8 mouse cellular contexts compared by ENCODE assay signal in genomic region chr9:44406906-44407751, GRCm38 (mm10). TPM values are rescaled to one million over a fixed set of nuclear protein-coding genes. Genes with fewer than 3 reads are reported as not detected.
DNase-seq lines count a peak whose midpoint lies in the region; ATAC-seq and TF ChIP-seq lines count a peak whose summit lies in the region.

TSS of gene Rps25 (plus strand) at chr9:44407139.
TSS of gene Trappc4 (minus strand) at chr9:44407600.

- peak within 1 kb of the TSS; percentile 90 for H3K27ac ChIP-seq in heart, embryonic 11.5 days (ENCODE audit: low read depth, low read length)
- peak within 1 kb of the TSS; percentile 98 for H3K27ac ChIP-seq in kidney, embryonic 16.5 days (ENCODE audit: low read length)
- peak within 1 kb of the TSS; percentile 94 for H3K27ac ChIP-seq in liver, adult 2 months (replicated peaks; ENCODE audit: insufficient read depth, low read depth, low read length)

- peak within 1 kb of the TSS; percentile 85 for H3K4me3 ChIP-seq in C2C12 (ENCODE audit: insufficient read depth, poor library complexity, severe bottlenecking)
- peak within 1 kb of the TSS; percentile 66 for H3K4me3 ChIP-seq in erythroblast, embryonic 14.5 days (replicated peaks)
- H3K4me3 ChIP-seq in heart, embryonic 11.5 days (ENCODE audit: low read depth, low read length) = peak within 1 kb of the TSS; percentile 90
- peak within 1 kb of the TSS; percentile 86 for H3K4me3 ChIP-seq in kidney, embryonic 16.5 days (ENCODE audit: low read length)
- peak within 1 kb of the TSS; percentile 93 for H3K4me3 ChIP-seq in liver, adult 2 months (ENCODE audit: insufficient read depth, low read depth, low read length)
- peak within 1 kb of the TSS; percentile 97 for H3K4me3 ChIP-seq in myocyte

- H3K79me3 ChIP-seq in C2C12 (ENCODE audit: low read depth) = peaks cover 38% of the 10 kb centered on the region

- peak; percentile 99 for DNase-seq in brain, embryonic 14.5 days (ENCODE audit: low read depth)
- peak; percentile 90 for DNase-seq in liver, adult 2 months (ENCODE audit: extremely low read depth, low read depth, low spot score)
- DNase-seq in splenic B cell, adult 2 months (ENCODE audit: low read depth, low spot score) = peak; percentile 96

- no peaks in the 10 kb centered on the region for H3K27me3 ChIP-seq in C2C12 (ENCODE audit: control insufficient read depth, insufficient read depth, insufficient read length)
- no peaks in the 10 kb centered on the region for H3K27me3 ChIP-seq in erythroblast, embryonic 14.5 days (ENCODE audit: control insufficient read depth)
- H3K27me3 ChIP-seq in heart, embryonic 11.5 days (ENCODE audit: control insufficient read depth, insufficient read depth, low read length) = no peaks in the 10 kb centered on the region
- no peaks in the 10 kb centered on the region for H3K27me3 ChIP-seq in kidney, embryonic 16.5 days (ENCODE audit: insufficient read depth, low read length)
- H3K27me3 ChIP-seq in liver, adult 2 months (ENCODE audit: control insufficient read depth, insufficient read depth, low read length) = no peaks in the 10 kb centered on the region
- H3K27me3 ChIP-seq in myocyte (ENCODE audit: control insufficient read depth, insufficient read depth, insufficient read length) = no peaks in the 10 kb centered on the region
- H3K27me3 ChIP-seq in splenic B cell, adult 2 months (ENCODE audit: control insufficient read depth, insufficient read depth, low read length, poor library complexity, severe bottlenecking) = no peaks in the 10 kb centered on the region

- no peaks in the 10 kb centered on the region for H3K9me3 ChIP-seq in erythroblast, embryonic 14.5 days (ENCODE audit: control insufficient read depth, low read length)
- H3K9me3 ChIP-seq in heart, embryonic 11.5 days (replicated peaks; ENCODE audit: control insufficient read depth, low read length) = no peaks in the 10 kb centered on the region
- H3K9me3 ChIP-seq in kidney, embryonic 16.5 days (ENCODE audit: low read length) = no peaks in the 10 kb centered on the region

- WGBS in heart, embryonic 11.5 days (ENCODE audit: insufficient replicate concordance) = under 1% methylated on average over 51 of the region's 51 CpGs
- WGBS in kidney, embryonic 16.5 days = under 1% methylated on average over 51 of the region's 51 CpGs
- under 1% methylated on average over 51 of the region's 51 CpGs for WGBS in liver, adult 2 months

- peaks cover 51% of the 10 kb centered on the region for H3K4me1 ChIP-seq in erythroblast, embryonic 14.5 days (ENCODE audit: control insufficient read depth)
- H3K4me1 ChIP-seq in heart, embryonic 11.5 days (ENCODE audit: control insufficient read depth, insufficient read depth, low read length) = peaks cover 4% of the 10 kb centered on the region
- H3K4me1 ChIP-seq in kidney, embryonic 16.5 days (ENCODE audit: insufficient read depth, low read length) = peaks cover 21% of the 10 kb centered on the region; the same call in 1 of the 2 replicates
- H3K4me1 ChIP-seq in liver, adult 2 months (ENCODE audit: control insufficient read depth, insufficient read depth, low read length) = peaks cover 13% of the 10 kb centered on the region

- H3K36me3 ChIP-seq in C2C12 (ENCODE audit: control insufficient read depth, insufficient read depth) = peaks cover 76% of the 10 kb centered on the region
- peaks cover 73% of the 10 kb centered on the region for H3K36me3 ChIP-seq in erythroblast, embryonic 14.5 days (ENCODE audit: control insufficient read depth)
- H3K36me3 ChIP-seq in heart, embryonic 11.5 days (ENCODE audit: control insufficient read depth, insufficient read depth, low read length) = peaks cover 41% of the 10 kb centered on the region
- H3K36me3 ChIP-seq in kidney, embryonic 16.5 days (ENCODE audit: insufficient read depth, low read length) = peaks cover 65% of the 10 kb centered on the region
- H3K36me3 ChIP-seq in liver, adult 2 months (ENCODE audit: control insufficient read depth, insufficient read depth, low read length) = peaks cover 46% of the 10 kb centered on the region
- H3K36me3 ChIP-seq in myocyte (ENCODE audit: control insufficient read depth, insufficient read depth) = peaks cover 47% of the 10 kb centered on the region
- H3K36me3 ChIP-seq in splenic B cell, adult 2 months (ENCODE audit: control insufficient read depth, insufficient read depth, low read length, poor library complexity, severe bottlenecking) = peaks cover 24% of the 10 kb centered on the region

- peak; percentile 93 for ATAC-seq in heart, embryonic 11.5 days (replicated peaks; ENCODE audit: insufficient number of reproducible peaks, low FRiP score, low TSS enrichment)
- ATAC-seq in kidney, embryonic 16.5 days (ENCODE audit: low FRiP score, low TSS enrichment) = peak; percentile 96

- H3K4me2 ChIP-seq in heart, embryonic 11.5 days = peak within 1 kb of the TSS; percentile 80
- peak within 1 kb of the TSS; percentile 81 for H3K4me2 ChIP-seq in kidney, embryonic 16.5 days (replicated peaks; ENCODE audit: low read depth, low read length)
- H3K4me2 ChIP-seq in myocyte (ENCODE audit: low read depth) = peak within 1 kb of the TSS; percentile 93

- H3ac ChIP-seq in C2C12 (ENCODE audit: control insufficient read depth, insufficient read length, low read depth) = peak within 1 kb of the TSS; percentile 88
- peak within 1 kb of the TSS; percentile 54 for H3ac ChIP-seq in myocyte (ENCODE audit: control insufficient read depth, insufficient read length)

- peak; percentile 40; the same call in 1 of the 2 replicates for TF ChIP-seq POLR2A in brain, embryonic 14.5 days (IDR thresholded peaks at IDR 0.05; ENCODE audit: borderline replicate concordance, extremely low read depth, insufficient read depth, insufficient read length, poor library complexity, severe bottlenecking)
- 0 out of 2 replicates have a peak, but pooled peaks have one; percentile 61 for TF ChIP-seq POLR2A in liver, adult 2 months (IDR thresholded peaks at IDR 0.05; ENCODE audit: extremely low read depth, insufficient read depth, low read length)
- TF ChIP-seq POLR2A in myocyte (IDR thresholded peaks at IDR 0.05; ENCODE audit: insufficient read length, low read depth) = peak; percentile 71

- H3K9ac ChIP-seq in heart, embryonic 11.5 days (ENCODE audit: low read depth, low read length) = peak within 1 kb of the TSS; percentile 95
- peak within 1 kb of the TSS; percentile 95 for H3K9ac ChIP-seq in kidney, embryonic 16.5 days (replicated peaks; ENCODE audit: low read length)
- peak within 1 kb of the TSS; percentile 90 for H3K9ac ChIP-seq in liver, adult 2 months (ENCODE audit: low read depth, low read length)

- no peak for TF ChIP-seq CTCF in C2C12 (IDR thresholded peaks at IDR 0.05; ENCODE audit: control insufficient read depth, insufficient read depth, insufficient read length)
- TF ChIP-seq CTCF in brain, embryonic 14.5 days (IDR thresholded peaks at IDR 0.05; ENCODE audit: borderline replicate concordance, extremely low read depth, insufficient read depth, insufficient read length) = no peak
- no peak for TF ChIP-seq CTCF in liver, adult 2 months (IDR thresholded peaks at IDR 0.05; ENCODE audit: low read depth, low read length)

- peaks cover 63% of the 10 kb centered on the region for H3K79me2 ChIP-seq in C2C12 (ENCODE audit: control insufficient read depth, insufficient read depth)
- H3K79me2 ChIP-seq in liver, adult 2 months (ENCODE audit: control insufficient read depth, insufficient read depth, low read length) = peaks cover 3% of the 10 kb centered on the region; the same call in 1 of the 2 replicates
- peaks cover 48% of the 10 kb centered on the region for H3K79me2 ChIP-seq in myocyte (ENCODE audit: control insufficient read depth, insufficient read depth)

TF ChIP-seq in C2C12, 6 proteins besides CTCF, POLR2A, EP300 and RAD21:
- TF ChIP-seq MYOG (IDR thresholded peaks at IDR 0.05; ENCODE audit: control insufficient read depth, extremely low read depth, insufficient read length) = no peak
- TF ChIP-seq USF1 (IDR thresholded peaks at IDR 0.05; ENCODE audit: low read depth) = no peak
- TF ChIP-seq CEBPB (IDR thresholded peaks at IDR 0.05; ENCODE audit: low read depth) = no peak
- no peak for TF ChIP-seq MAX (IDR thresholded peaks at IDR 0.05)
- no peak for TF ChIP-seq MYOD1 (IDR thresholded peaks at IDR 0.05; ENCODE audit: control insufficient read depth, insufficient read length, low read depth)
- no peak for TF ChIP-seq FOSL1 (IDR thresholded peaks at IDR 0.05; ENCODE audit: insufficient read depth, low read length, poor library complexity, severe bottlenecking)

TF ChIP-seq in myocyte, 11 proteins besides CTCF, POLR2A, EP300 and RAD21:
- TF ChIP-seq MAX (IDR thresholded peaks at IDR 0.05; ENCODE audit: low read depth) (no peak), POLR2AphosphoS2 (IDR thresholded peaks at IDR 0.05; ENCODE audit: insufficient read length, low read depth) (peak; percentile 54), SRF (IDR thresholded peaks at IDR 0.05; ENCODE audit: control insufficient read depth, insufficient read length, low read depth) (peak; percentile 11)

RNA-seq across cellular contexts. Expression of gene Rps25, which starts in this region (rescaled TPM):
- polyA plus RNA-seq in C2C12 (2012; fragmentation: generic; extraction: Trizol) = 2,166 TPM
- polyA plus RNA-seq in brain, embryonic 14.5 days (2012; rRNA removed) = 566 and 626 TPM in 2 replicates
- polyA plus RNA-seq in erythroblast, embryonic 14.5 days (2012) = 16.3 and 35.8 TPM in 2 replicates
- 1,538 and 1,582 TPM in 2 replicates for polyA plus RNA-seq in heart, embryonic 11.5 days (2014; fragmentation: Nextera tagmentation; extraction: Ambion mirVana)
- 1,444 and 1,489 TPM in 2 replicates for polyA plus RNA-seq in kidney, embryonic 16.5 days (2015; fragmentation: Nextera tagmentation; extraction: Ambion mirVana)
- 455 and 516 TPM in 2 replicates for total RNA-seq in liver, adult 2 months (2014; rRNA removed)
- polyA plus RNA-seq in liver, adult 2 months (2012; rRNA removed) = 82.7 and 98.8 TPM in 2 replicates
- 1,955 TPM for polyA plus RNA-seq in myocyte (2012; fragmentation: generic; extraction: Trizol)

RNA-seq across cellular contexts. Expression of gene Trappc4, which starts in this region (rescaled TPM):
- 149 TPM for polyA plus RNA-seq in C2C12 (2012; fragmentation: generic; extraction: Trizol)
- 169 and 195 TPM in 2 replicates for polyA plus RNA-seq in brain, embryonic 14.5 days (2012; rRNA removed)
- 0.37 and 0.65 TPM in 2 replicates for polyA plus RNA-seq in erythroblast, embryonic 14.5 days (2012)
- polyA plus RNA-seq in heart, embryonic 11.5 days (2014; fragmentation: Nextera tagmentation; extraction: Ambion mirVana) = 76.8 and 79.1 TPM in 2 replicates
- polyA plus RNA-seq in kidney, embryonic 16.5 days (2015; fragmentation: Nextera tagmentation; extraction: Ambion mirVana) = 138 TPM in 2 replicates
- 31.0 and 35.0 TPM in 2 replicates for total RNA-seq in liver, adult 2 months (2014; rRNA removed)
- 28.0 and 30.7 TPM in 2 replicates for polyA plus RNA-seq in liver, adult 2 months (2012; rRNA removed)
- polyA plus RNA-seq in myocyte (2012; fragmentation: generic; extraction: Trizol) = 119 TPM

Comparison
In these comparisons a context has a peak if more than half of its experiments do, and no peak if none do; other contexts are left out.
1. Peak in every context shown above with its lines: DNase-seq, ATAC-seq, H3K4me3 ChIP-seq and H3K27ac ChIP-seq.
2. RNA of gene Trappc4 (polyA plus RNA-seq): 169 to 195 TPM in brain, embryonic 14.5 days, 149 TPM in C2C12 (single experiment), 138 TPM in kidney, embryonic 16.5 days, 119 TPM in myocyte (single experiment), 76.8 to 79.1 TPM in heart, embryonic 11.5 days and 28.0 to 30.7 TPM in liver, adult 2 months; 0.37 to 0.65 TPM in erythroblast, embryonic 14.5 days; every median in the first group is over 10 times any median in the second.